Mouse (Mus musculus) lung, postnatal 25 days (tissue): ENCODE results near the gene Ier3.

ENCODE experiments used
- DNase-seq: peaks from one replicate; pipeline ENCODE4 v3.0.0; 2022; ENCODE audit warnings: low spot score

The Ier3 gene

DNA sequence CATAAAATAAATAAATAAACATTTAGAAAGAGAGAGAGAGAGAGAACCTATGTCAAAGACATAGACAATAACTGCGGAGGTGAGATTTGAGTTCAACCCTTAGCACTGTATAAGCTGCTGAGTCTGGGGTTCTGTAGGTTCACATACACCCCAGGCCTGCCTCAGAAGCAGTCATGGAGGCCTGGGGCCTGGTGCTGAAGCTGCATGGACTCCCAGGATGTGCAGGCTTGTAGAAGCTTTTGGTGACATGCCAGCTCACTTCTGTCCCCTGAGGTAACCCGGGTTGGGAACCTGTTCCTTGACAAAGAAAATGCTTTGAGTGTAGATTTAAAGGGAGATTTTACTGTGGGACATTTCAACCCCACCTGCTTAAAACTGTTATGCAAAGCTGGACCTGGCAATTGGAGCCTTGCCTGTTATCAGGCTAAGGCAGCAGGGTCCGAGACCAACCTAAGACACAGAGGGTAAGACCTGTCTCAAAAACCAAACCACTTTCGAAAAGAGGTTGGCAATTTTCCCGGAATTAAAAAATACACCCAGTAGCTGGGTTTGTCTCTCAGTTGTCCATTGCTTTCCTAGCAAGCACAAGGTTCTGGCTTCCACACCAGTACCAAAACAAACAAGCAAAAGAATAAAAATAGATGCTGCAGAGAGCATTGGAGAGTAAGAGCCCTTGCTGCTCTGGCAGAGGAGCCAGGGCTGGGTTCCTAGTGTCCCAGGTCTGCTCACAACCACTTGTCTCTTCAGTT lies 10.4 kb upstream of the Ier3 start:
- no peak for DNase-seq

DNA sequence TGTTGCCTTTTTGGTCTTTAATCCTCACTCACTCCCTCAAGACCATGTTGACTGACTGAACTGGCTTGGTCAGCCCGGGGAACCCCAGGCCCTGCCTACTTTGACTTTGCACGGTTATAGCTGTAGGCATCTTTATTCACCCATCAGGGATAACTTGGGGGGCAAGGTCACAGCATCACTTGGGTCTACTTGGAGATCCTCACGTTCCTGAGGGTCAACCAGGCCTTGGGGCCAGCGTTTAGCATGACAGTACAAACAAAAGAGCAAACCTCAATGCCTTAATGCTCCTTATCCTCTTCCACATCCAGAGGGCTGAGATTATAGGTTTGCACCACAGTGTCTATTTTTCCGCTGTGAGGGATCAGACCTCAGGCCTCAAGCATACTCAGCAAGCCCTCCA lies 9.2 kb upstream of the Ier3 start:
- DNase-seq: no peak

DNA sequence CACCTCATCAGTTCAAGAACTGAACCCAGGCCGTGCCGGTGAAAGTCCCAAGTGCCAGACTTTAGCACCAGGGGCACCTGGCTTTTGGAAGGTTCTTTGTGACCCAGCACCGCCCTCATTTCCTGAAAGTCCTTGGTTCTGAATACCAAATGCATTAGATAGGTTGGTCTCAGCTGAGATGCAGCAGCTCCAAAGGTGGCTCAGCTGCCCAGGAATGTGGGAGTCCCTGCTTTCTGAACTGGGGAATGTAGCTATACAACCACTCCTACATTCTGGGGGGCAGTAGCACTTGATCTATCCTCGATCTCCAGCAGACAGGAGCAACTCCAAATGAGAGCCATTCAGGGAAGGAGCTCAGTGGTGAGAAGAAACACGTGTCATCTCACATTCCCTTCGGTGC lies 8.7 kb upstream of the Ier3 start:
- DNase-seq: no peak

DNA sequence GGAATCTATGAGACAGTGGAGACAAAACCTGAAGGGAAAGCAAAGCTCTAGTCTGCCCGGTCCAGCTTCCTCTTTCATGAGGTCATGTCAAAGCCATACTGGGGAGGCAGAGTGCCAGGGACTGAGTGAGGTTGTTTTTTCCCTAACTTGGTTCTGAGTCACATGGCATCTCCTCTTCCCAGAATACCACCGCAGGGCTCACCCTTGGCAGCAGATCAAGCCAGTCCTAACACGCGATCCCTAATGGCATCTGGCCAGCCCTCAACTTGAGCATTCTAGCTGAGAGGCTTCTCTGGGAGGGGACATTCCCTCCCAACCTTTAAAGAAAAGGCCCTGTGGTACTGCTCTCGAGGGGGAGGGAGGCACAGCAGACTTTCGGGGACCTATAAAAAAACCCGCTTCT lies 8.2 kb upstream of the Ier3 start:
- DNase-seq: peak; percentile 98

DNA sequence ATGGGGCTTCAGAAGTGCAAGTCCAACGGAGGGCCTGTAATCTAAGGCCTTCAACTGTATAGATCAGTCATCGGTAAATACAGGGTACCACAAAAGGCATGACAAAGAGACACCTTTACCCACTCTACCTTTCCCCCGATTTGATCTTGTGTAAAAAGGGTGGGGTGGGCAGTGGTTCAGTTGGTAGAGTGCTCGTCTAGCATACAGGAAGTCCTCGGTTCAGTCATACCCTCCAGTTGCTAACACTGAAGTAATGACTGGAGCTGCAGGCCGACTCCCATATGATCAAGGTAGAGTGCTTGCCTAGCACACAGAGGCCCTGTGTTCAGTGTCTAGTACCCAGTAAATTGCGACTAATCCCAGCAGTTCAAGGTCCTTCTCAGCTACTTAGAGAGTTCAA lies 7.8 kb upstream of the Ier3 start:
- DNase-seq: no peak

DNA sequence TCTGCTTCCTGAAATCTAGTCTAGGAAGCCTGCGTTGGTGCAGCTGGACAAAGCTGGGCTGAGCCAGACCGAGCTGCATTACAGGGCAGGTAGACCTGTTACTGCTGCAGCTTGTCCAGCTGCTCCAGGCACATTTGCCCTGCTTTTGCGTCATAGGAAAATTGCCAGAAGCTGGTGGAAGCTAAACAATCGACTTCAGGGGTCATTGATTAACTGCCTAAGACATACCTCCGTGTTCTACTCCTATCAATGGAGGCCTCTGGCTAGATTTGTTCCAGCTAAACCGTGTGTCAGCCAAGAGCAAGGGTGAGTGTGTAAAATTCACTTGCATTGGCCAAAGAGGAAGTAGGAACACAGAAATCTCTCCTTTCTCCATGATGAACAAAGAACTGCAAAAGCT lies 6.8 kb upstream of the Ier3 start:
- no peak for DNase-seq

DNA sequence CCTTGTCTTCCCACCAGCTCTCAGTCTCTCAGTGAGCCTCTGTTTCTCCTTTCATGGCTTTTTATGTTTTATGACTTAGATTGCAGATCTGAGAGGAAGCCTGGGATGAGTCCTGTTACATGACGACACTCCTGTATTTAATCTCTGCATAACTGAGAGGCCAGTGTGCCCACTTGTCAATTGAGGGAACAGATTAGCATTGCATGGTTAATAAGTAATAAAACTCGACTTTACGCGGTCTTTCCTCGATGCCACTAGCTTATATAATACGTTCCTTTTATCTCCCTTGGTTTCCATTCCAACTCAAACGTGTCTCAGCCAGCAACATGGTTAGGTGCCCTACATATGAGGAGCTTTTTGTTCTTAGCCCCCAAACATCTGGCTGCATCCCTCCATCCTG lies 5.6 kb upstream of the Ier3 start:
- DNase-seq: no peak

DNA sequence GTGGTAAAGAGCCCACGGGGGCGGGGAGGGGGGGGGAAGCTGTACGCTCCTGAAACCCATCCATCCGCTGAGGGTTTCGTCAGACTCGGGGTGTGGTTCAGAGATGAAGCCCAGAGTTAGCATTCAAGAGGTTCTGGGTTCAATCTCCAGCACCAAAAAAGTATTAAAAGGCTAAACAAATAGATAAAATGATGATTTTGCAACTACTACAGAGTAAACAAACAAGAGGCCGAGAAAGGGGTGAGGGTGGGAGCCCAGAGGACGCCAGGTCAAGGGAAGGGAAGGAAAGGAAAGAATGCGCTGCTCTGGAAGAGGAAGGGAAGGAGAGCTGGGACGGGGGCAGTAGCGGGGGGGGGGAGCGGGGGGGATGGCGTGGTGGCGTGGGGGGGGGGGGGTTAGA lies 4.8 kb upstream of the Ier3 start:
- DNase-seq: no peak

DNA sequence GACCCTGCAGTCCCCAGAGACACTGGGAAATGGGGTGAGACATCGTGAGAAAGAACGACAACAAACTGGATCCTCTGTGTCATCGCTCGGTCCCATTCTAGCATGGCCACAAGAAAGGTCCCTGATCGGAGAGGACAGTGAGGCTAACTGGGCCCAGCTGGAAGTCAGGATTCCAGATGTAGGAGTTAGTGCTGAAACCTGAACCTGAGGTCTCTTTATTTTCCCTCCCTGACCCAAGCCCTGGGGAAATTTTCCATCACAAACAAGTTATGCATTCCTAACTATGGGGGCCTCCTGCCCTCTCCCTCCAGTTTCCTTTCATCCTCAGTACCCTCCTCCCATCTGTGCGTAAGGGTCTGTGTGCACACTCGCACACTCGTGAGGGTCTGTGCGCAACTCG lies 4.3 kb upstream of the Ier3 start:
- DNase-seq: no peak

DNA sequence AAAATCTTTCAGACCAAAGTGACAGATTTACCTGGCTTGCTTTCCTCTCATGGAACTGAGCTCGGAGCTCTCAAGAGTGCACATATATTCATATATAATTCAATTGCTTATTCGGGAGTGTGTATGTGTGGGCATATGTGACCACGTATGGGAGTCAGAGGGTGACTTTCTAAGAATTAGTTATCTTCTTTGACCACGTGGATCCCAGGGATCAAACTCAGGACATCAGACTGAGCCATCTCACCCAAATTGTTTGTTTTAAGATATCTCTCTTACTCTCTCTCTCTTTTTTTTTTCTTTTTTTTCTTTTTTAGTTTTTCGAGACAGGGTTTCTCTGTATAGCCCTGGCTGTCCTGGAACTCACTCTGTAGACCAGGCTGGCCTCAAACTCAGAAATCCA lies 1.4 kb upstream of the Ier3 start:
- DNase-seq: no peak

DNA sequence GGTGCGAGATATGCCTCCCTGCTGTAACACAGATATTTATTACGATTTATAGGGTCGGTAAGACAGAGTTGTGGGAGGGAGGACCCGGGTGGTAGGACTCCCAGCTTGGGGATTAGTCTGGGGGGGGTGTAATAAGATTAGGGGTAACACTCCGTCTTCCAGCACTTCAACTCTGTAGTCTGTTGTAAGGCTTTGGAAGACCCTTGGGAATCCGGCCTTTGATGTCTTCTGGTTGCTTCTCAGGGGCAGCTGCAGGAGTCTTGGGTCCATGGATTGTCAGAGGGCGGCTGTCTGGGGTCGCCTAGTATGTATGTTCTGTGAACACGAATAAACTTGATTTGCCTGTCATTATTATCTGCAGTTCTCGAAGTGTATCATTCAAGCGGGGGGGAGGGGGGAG lies 1.1 kb downstream of the Ier3 start:
- no peak for DNase-seq

DNA sequence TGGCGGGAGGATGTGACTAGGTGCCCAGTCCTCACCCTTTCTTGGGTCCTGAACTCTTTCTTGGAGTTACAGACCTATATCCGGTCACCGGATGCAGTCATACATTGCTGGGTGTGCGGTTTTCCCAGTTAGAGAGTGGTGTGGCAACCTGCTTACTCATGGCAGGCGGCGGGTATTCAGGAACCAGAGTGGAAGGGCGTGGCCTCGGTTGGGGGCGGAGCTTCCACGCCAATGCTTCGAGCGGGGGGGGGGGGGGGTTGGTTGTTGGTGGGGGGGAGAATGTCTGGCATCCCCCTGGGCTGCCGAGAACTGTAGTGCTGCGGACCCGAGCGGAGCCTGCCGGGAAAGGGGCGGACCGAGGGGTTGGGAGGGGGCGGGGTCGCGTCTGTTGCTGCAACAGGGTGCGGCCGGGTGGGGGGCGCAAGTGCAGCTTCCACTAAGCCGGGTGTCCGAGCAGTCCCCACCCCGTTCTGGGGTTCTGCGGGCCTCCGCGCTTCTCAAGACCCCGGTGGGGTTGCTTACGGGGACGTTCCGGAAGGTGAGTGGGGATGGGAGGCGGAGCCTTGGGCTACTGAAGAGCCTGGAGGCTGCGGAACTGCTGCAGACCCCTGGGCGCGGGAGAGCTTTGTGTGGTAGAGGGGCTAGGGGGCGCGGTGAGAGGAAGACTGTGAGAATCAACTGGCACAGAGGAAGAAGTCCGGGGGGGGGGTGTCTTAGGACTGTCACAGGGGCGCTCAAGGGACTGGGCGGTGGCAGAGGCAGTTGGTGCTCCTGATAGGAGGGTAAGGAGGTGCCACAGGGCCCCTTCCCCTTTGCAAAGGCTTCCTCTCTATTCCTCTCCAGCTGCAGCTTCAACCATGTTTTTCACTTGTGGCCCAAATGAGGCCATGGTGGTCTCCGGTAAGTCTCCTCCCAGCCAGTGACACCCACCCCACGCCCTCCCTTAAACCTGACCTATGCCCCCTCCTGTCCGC lies 1.8 kb downstream of the Ier3 start, which contains the start of gene Flot1:
TSS of gene Flot1 (plus strand) at position 267 of the 974 bp plus-strand sequence.
- DNase-seq: peak; percentile 93

DNA sequence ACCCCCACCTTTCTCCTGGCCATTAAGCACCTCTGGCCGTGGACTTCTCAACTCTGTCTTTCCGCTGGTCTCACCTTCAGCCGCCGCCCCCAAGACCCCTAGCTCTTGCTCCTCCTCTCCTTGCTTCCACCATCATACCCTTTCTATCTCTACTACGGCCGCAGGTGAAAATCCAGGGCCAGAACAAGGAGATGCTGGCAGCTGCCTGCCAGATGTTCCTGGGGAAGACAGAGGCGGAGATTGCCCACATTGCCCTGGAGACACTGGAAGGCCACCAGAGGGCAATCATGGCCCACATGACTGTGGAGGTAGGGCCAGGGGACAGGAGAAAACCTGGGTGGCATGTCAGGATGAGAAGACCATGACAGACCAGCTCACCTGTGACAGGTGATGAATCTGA lies 2.9 kb downstream of the Ier3 start:
- no peak for DNase-seq

DNA sequence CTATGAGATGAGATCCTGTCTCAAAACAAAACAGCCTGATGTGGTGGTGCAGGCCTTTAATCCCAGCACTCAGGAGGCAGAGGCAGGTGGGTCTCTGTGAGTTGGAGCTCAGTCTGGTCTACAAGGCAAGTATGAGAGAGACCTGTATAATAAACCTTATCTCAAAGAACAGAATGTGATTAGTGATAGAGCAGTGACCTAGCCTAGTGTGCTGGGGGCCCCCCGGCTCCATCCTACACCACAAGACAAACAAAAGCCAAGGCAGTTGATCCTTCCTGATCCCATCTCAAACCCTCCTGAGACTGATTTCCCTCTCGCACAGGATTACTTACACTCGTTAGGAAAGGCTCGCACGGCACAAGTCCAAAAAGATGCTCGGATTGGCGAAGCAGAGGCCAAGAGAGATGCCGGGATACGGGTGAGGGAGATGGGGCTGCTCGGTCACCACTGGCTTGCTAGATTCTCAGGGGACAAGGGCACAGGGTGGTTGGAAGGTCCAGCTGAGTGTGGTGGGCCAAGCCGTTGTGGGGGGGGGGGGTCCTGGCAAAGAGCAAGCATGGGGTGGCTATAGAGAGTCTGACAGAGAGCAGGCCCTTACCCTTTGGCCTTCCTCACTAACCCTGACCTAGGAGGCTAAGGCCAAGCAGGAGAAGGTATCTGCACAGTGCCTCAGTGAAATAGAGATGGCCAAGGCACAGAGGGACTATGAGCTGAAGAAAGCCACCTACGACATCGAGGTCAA lies 3.8 kb downstream of the Ier3 start:
- no peak for DNase-seq

DNA sequence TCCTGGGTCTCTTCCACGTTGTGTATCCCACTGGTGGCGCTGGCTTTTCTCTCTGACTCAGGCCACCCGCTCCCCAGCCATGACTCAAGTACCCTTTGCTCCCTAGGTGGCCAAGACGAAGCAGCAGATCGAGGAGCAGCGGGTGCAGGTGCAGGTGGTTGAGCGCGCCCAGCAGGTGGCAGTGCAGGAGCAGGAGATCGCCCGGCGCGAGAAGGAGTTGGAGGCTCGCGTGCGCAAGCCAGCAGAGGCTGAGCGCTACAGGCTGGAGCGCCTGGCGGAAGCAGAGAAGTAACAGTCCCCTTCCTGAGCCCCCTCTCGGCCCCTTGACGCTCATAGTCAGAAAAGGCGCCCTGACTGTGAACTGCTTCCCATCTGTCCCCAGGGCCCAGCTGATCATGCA lies 8.3 kb downstream of the Ier3 start:
- peak; percentile 87 for DNase-seq

DNA sequence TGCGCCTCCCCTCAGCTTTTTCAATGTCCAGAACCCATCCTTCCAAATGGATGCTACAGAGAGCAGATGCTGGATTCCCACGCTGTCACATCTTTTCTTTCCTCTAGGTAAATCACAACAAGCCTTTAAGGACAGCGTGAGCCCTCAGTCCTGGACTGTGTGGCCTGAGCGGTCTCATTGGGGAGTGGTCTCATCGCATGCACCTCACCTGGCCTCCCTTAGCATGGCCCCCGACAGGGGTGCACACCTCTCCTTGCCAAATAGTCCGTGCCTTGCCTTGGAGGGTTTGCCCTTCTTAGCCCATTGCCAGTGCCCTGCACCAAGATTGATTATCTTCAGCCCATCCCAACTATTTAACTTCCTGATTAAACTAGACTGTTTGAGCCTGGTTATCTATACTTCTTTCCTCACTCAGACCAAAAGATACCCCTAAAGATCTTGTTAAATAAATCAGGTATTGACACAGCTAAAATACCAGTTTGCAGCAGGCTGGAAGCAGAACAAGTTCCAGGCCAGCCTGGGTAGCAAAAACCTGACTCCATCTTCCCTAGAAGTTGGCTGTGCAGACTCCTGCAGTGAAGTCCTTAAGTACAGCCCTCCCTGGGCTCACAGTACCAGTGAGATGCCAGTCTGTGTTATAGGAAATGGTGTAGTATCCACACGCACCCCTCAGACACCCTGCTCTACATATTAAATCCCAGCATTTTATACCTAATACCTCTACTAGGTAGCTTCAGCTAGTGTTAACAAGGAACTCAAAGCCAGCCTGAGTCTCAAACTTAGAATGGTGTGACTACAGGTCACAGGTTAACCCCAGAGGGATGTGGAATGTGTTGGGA lies 11.1 kb downstream of the Ier3 start:
- no peak for DNase-seq

DNA sequence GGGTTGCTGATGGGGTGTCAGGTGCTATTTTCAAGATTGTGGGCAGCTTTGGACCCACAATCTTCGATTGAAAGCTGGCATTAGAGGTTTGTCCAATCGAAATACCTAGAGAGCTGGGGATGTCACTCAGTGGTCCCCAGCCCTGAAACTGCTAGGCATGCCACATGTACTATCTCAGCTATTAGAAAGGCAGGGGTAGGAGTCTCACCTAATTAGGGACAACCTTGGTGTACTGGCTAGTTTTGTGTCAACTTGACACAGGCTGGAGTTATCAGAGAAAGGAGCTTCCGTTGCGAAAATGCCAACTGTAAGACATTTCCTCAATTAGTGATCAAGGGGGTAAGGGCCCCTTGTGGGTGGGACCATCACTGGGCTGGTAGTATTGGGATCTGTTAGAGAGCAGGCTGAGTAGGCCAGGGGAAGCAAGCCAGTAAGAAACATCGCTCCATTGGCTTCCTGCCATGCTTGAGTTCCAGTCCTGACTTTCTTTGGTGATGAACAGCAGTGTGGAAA lies 11.8 kb downstream of the Ier3 start:
- DNase-seq: no peak

DNA sequence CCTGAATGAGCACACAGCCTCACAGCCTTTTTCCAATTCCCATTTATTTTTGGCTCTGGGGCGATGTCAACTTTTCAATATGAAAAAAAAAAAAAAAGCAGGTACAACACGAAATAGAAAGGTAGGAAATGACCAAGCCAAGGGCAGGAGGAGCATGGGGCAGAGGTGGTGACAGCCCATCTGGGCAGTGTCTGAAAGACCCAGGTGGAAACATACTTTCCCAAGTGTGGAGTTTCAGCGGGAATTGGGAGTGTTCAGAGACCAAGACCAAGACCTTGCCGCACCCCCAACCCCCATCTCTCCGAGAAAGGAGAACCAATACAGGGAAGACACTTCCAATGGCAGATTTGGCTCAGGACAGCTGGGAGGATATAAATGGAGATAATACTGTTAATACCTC lies 12.4 kb downstream of the Ier3 start:
- DNase-seq: no peak

DNA sequence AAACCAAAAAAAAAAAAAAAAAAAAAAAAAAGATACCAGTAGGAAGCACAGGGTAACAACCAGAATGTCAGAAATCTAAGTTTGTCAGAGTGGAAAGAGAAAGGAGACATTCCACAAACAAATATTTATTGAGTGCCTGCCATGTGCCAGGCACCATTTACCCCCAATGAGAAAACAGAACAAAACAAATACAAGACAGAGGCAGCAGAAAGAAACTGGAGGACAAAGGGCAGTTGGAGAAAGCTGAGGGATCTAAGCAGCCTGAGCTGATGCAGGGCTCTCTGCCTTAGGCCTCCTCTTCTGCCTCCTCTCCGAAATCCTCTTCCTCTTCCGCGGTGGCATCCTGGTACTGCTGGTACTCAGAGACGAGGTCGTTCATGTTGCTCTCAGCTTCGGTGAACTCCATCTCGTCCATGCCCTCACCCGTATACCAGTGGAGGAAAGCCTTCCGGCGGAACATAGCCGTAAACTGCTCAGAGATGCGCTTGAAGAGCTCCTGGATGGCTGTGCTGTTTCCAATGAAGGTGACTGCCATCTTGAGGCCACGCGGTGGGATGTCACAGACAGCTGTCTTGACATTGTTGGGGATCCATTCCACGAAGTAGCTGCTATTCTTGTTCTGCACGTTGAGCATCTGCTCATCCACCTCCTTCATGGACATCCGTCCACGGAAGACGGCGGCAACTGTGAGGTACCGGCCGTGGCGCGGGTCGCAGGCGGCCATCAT lies 13.4 kb downstream of the Ier3 start:
- no peak for DNase-seq

DNA sequence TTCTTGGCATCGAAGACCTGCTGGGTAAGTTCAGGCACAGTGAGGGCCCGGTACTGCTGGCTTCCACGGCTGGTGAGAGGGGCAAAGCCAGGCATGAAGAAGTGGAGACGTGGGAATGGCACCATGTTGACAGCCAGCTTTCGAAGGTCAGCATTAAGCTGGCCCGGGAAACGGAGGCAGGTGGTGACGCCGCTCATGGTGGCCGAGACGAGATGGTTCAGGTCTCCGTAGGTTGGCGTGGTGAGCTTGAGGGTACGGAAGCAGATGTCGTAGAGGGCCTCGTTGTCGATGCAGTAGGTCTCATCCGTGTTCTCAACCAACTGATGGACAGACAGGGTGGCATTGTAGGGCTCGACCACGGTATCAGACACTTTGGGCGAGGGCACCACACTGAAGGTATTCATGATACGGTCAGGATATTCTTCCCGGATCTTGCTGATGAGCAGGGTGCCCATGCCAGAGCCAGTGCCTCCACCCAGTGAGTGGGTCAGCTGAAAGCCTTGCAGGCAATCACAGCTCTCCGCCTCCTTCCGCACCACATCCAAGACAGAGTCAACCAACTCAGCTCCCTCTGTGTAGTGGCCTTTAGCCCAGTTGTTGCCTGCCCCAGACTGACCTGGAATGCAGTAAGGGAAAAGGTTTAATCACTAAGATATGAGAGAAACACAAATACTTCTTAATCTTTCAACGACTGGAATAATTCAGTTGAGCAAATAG lies 14.1 kb downstream of the Ier3 start:
- DNase-seq: no peak
